Mouse (Mus musculus) left cerebral cortex, adult 11 months (tissue): ENCODE measurements around the gene Chd1l.
A peak's percentile ranks its signal among the peaks of the same experiment; 100 is the strongest.

Source experiments
- DNase-seq: peaks from one replicate; pipeline ENCODE4 v3.0.0; 2022; ENCODE audit warnings: low spot score

Gene Chd1l

GRCm38 (mm10) chr3:97617091-97617825 lies 7.3 kb upstream of the Chd1l start:
- DNase-seq: no peak

DNA sequence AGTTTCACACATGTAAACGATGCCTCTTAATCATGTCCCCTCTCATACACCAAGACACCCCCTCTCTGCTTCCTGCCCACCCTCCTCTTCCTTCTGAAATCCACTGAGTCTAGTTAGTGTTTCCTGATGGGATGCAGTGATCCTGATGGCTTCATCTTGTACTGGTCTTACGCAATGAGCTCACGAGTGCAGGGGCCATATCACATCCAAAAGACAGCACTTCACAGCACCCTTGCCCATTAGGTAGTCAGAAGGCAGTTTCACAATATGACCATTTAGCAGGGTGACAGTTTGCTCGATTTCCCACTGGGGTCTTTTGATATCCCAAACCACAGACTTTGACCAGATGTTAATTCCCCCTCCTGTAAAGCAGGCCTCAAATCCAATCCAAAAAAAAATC lies 5.9 kb upstream of the Chd1l start:
- no peak for DNase-seq

DNA sequence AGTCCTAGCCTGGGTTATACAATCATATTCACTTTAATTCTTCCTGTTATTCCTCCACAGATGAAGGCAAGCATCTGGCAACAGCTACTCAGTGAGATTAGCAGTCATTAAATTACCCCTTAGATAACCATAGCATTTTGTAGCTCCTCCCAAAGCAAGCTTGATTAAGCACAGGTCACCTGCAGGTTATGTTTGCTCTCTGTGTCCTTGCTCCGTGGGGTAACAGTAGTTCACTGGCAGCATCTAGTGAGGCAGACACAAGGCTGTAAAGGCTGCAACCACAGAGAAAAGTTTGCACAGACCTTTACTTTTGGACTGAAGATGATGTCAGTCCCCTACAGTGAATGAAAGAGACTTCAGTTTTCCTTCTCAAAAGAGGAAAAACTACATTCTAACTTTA lies 5.2 kb upstream of the Chd1l start:
- DNase-seq: no peak

- no peak for DNase-seq
Observed at GRCm38 (mm10) chr3:97611021-97611420, 1.0 kb upstream of the Chd1l start.

DNA sequence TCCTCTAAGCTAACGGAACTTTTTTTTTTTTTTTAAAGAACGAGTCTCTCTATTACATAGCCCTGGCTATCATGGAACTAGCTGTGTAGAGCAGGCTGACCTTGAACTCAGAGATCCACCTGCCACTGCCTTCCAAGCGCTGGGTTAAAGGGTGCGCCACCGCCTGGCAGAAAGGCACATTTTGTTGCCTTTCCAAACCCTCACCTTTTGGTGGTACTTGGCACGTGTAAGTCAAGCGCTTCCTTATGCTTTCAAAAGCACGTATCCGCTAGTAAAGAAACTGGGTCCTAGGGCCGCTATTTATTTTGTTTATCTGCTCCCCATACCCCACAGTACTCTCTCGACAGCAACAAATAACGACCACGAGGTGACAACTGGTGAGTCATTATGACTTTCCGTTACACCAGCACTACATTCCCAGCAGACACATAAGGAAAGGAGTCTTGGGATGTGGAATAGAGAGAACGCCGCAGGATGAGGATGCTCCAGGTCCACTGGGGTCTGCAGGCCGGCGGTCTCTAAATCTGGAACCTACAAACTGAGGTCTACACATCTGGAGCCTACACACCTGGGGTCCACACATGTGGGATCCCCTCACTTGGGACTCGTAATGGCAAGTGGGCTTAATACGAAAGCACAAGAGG lies 680 bp downstream of the Chd1l start:
- DNase-seq: no peak

GRCm38 (mm10) chr3:97600050-97600832 lies 9.8 kb downstream of the Chd1l start:
- DNase-seq: no peak

DNA sequence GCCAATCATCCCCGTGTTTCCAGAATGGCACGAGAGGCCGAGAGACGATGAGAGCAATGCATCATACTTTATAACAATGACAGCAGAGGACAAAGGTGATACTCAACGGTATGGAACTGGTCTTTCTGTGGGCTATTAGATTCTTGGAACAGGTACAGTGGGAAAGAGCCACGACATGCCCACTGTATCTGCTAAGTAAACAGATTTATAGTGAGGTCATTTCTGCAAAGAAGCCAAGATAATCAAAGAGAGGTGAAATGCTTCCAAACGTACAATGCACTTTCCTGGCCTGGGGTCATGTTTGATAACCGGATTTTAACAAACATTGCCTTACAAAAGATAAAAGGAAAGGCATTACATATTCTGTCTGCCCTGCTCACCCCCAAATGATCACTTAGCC lies 13.2 kb downstream of the Chd1l start:
- DNase-seq: no peak

DNA sequence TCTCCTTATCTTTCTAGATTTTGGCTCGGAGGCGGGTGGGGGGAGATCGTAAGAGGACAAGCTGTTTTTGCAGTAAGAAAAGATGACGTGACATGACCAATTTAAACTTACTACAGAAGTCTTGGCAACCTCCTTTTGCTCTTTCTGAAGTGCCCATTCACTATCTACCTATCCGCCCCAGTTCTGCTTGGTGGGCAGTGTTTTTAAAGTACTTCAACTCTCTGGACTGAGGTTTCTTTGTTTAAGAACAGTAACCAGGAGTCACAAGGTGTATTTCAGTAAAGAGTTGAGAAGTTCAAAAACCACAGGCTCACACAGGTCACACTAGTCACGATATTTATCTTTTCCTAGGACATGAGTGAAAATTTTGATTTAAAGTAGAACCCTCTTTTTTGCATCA lies 14.9 kb downstream of the Chd1l start:
- DNase-seq: no peak

DNA sequence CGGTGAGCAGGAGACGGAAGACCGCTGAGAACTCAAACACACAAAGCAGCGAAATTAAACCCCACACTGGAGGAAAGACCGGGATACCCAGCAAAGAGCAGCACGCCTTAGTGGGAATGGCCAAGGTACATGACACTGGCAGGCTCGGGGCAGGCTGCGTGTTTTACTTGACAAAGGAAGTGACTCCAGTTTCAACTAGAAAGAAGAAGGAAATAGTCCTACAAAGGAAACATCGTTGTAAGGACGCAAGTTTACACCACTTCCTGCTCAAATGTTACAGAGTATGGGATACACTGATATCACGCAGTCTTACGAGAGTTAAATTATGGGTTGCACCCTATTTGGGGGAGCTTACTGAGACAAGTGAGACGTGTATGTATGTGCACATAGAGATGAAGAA lies 15.9 kb downstream of the Chd1l start:
- no peak for DNase-seq

- DNase-seq: no peak
Observed at GRCm38 (mm10) chr3:97593089-97593488, 16.9 kb downstream of the Chd1l start.

DNA sequence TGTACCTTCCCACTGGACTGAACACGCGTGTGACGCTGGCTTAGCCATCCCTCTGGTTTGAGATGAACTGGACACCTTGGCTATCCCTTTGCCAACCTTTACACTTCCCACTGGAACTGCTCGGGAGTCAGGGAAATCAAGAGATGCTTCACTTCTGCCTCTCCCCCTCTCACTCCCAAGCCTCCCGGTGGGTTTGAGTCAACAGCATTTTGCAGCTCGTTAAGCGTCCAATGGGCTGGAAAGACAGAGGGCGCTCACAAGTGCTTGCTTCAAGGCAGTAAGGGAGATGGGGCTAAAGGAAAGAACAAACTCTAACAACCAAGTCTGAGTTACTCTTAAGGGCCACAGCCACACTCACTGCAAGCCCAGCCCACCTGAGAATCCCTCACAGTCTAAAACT lies 19.3 kb downstream of the Chd1l start:
- DNase-seq: no peak

DNA sequence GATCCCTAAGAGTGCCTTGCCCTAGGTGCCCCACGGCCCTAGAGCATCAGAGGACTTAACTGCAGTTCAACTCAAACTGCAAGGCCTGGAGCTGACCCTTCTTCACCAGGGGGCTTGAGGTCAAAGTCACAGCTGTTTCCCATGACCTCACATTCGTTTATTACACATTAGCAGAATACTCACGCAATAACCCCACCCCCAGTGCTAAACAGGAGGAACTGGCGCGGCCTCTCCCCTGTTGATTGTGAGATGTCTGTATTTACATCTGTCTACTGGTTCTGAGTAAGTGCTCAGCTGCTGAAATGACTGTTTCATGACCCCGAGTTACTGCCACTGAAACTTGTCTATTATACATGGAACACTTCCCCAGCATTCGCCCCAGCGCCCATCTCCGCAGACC lies 22.3 kb downstream of the Chd1l start:
- DNase-seq: no peak

GRCm38 (mm10) chr3:97585383-97586160 lies 24.4 kb downstream of the Chd1l start:
- DNase-seq: peak; percentile 59

GRCm38 (mm10) chr3:97573807-97574206 lies 36.2 kb downstream of the Chd1l start:
- DNase-seq: no peak

GRCm38 (mm10) chr3:97564588-97564987 lies 45.4 kb downstream of the Chd1l start:
- no peak for DNase-seq

DNA sequence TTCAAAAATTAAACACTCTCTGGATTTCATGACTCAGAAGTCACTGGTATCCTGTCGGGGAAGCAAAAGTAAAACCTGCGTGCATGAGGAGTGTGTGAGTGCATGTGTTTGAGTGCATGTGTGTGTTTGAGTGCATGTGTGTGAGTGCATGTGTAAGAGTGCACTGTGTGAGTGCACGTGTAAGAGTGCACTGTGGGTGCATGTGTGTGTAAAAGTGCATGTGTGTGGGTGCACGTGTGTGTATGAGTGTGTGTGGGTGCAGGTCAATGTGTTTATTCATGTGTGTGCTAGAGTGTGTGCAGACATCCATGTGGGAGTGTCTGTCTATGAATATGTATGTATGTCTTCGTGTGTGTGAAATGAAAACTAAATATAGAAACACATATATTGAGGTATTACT lies 51.4 kb downstream of the Chd1l start:
- no peak for DNase-seq

- no peak for DNase-seq
Observed at GRCm38 (mm10) chr3:97546205-97546604, 63.8 kb downstream of the Chd1l start.

DNA sequence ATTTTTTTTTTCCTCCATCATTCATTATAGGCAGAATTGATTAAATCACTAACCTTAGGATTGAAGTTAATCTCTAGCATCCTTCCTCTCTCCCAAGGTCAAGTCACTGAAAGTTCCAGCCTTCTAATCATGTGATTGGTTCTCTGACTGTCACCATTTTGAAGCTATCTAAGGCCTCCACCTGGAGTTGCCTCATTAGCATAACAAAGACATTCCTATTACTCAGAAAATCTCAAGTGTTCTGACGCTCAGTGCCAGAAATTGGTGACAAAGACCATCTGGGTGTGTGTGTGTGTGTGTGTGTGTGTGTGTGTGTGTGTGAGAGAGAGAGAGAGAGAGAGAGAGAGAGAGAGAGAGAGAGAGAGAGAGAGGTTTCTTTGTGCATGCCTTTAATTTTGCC lies 69.8 kb downstream of the Chd1l start:
- no peak for DNase-seq

- no peak for DNase-seq
Observed at GRCm38 (mm10) chr3:97538634-97539033, 71.4 kb downstream of the Chd1l start.

DNA sequence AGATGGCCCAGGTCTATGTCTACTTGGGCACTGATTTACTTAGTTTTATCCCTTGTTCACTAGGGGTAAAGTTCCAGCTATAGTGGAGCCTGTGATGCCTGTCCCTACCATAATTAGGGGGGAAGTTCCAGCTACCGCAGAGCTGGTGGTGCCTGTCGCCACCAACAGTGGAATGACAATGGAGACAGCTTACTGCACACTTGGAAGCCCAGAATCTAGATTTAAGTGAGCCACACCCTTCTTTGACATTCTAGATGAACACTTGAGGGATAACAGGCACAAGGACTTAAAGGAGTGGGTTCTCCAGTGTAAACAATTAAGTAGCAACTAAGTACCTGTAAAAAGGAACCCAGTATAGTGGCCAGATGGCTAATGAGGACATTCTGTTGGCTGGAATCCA lies 73.0 kb downstream of the Chd1l start:
- no peak for DNase-seq

DNA sequence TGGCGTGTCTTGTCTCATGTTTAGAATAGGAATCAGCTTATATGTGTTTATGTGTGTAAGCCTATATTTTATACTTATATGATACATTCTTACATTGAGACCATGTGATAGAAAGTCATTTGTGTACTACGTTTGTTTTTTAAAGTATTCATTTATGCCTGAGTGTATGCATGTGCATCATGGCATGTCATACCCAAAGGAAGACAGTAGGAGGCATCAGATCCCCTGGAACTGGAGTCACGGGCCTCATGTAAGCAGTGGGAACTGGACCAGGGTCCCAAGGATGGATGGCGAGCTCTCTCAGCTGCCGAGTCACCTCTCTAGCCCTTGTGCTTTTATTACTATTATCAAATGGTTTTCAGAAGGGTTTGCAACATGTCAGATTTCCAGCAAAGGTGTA lies 74.3 kb downstream of the Chd1l start:
- DNase-seq: no peak

DNA sequence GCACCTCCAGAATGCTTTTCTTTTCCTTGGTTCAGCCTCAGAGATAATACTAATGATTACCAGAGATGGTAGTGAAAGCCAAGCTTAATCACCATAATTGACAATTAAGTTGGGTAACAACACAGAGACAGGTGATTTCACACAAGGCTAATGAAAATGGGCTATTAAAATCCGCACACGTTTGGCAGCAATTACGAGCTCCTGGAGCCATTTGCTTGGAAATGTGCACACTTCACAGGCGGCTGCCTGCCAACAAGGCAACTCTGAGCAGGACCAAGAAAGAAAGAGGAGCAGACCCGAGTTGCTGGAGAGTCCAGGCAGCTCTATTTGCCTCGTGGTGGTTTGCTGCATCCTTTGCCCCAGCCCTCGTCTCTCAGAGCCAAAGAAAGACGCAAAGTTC lies 84.5 kb downstream of the Chd1l start:
- DNase-seq: no peak
